Mouse (Mus musculus): ENCODE measurements around the gene Gm4871. TPM values are rescaled to one million over a fixed set of nuclear protein-coding genes. Genes with fewer than 3 reads are reported as not detected.

The Gm4871 gene
- polyA plus RNA-seq, 1 experiment, result not detected

DNA sequence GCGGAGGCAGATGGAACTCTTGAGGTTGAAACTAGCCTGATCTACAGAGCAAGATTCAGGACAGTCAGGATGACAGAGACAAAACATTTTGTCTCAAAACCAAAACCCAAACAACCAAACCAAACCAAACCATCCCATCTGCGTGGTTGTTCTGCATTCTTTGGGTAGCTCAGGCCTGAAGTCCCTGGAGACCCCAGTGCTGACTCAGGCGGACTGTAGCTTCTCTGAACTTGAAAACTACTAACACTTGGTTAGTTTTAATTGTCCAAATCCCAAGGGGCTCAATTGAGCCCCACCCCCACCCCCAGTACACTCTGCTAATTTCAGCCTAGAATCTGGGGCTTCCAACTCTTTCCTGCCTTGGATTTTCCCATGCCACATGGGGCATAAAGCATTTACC, 29.2 kb downstream of the Gm4871 start:
- DNase-seq (ENCODE audit: low read depth, low spot score), result no peak
- 86% methylated on average over 3 of the region's 3 CpGs for WGBS

DNA sequence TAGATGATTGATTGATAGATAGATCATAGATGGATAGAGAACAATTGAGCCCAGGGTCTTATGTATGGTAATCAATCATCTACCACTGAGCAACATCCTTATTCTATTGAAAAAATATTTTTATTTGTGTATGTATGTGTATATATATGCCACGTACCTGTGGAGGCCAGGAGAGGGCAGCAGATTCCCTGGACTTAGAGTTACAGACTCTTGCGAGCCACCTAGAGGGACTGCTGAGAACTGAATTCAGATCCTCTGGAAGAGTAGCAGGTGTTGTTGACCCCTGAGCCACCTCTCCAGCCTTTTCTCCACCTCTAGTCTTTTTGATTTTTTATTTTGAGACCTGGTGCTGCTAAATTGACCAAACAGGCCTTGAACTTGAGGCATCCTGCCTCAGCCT, 34.1 kb downstream of the Gm4871 start:
- 46% methylated on average over 2 of the region's 2 CpGs for whole genome bisulfite sequencing
- no peak for DNase-seq (ENCODE audit: low read depth, low spot score)

DNA sequence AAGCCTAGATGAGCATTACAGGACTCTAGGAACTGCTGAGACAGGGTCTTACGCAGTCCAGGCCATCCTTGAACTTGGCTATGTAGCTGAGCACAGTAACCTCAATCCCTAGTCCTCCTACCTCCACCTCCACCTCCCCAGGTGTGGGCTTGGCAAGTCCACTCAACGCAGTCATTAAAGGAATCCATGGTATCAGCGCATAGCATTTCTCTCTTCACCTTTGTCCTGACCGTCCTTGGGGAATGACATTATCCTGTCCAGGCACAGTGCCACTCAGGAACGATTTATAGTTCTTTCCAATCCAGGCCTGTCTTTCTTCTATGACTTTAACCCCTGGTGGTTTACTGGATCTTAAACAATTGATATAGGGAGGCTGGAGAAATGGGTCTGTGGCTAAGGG, 42.1 kb downstream of the Gm4871 start:
- 41% methylated on average over 5 of the region's 5 CpGs for WGBS
- DNase-seq (ENCODE audit: low read depth, low spot score), result no peak

DNA sequence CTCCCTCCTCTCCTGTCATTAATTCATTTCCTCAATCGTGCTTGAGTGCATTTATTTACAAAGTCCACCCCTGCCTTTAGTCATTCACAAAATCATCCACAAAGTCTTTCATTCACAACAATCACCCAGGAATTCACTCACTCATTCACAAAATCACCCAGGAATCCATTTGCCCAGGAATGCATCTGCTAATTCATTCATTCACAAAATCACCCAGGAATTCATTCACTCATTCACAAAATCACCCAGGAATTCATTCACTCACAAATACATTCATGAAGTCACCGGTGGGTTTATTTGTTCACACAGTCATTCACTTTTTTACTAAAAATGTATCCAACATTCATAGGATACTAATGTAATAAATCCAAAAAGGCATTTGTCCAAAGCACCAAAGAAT, 42.5 kb downstream of the Gm4871 start:
- no peak for DNase-seq (ENCODE audit: low read depth, low spot score)
- WGBS, result 64% methylated on average over 2 of the region's 2 CpGs

DNA sequence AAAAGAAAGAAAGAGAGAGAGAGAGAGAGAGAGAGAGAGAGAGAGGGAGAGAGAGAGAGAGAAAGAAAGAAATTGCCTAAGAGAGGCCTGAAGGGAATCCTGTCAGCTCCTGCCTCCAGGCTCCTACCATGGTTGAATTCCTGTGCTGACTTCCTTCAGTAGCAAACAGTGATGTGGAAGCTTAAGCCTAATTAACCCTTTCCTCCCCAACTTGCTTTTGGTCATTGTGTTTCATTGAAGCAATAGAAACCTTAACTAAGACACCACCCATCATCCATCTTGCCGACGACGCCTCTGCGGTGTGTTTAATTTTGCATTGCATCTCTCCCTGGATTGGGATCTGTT, 43.5 kb downstream of the Gm4871 start:
- 79% methylated on average over 4 of the region's 4 CpGs for WGBS

DNA sequence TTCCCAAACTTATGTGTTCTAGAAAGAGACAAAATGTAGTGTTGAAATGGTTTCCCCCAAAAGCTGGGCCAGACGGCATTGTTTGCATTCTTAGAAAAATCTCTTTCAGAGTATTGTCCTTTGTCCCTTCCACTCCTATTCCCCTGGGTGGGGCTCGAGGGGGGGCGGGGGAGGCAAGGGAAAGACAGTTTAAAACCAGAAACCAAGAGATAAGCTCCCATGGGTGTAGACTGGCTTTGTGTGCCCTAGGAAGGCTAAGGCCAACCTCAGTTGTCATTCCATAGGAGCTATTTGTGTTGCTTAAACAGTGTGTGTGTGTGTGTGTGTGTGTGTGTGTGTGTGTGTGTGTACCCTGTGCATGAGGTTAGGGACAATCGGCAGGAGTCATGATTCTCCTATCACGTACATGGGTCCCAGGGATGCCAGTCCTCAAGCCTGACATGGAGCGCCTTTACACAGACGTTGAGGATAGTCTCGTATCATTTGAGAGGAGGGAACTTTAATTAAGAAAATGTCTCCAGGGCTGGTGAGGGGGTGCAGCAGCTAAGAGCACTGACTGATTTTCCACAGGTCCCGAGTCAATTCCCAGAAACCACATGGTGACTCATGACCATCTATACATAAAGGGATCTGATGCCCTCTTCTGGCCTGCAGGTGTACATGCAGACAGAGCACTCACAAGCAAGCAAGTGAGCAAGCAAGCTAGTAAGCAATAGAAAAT, 44.1 kb downstream of the Gm4871 start:
- DNase-seq (ENCODE audit: low read depth, low spot score), result no peak
- 29% methylated on average over 9 of the region's 9 CpGs for WGBS

More for the DNA sequence above, 43.5 kb downstream of the Gm4871 start:
- no peak for DNase-seq (ENCODE audit: low read depth, low spot score)

DNA sequence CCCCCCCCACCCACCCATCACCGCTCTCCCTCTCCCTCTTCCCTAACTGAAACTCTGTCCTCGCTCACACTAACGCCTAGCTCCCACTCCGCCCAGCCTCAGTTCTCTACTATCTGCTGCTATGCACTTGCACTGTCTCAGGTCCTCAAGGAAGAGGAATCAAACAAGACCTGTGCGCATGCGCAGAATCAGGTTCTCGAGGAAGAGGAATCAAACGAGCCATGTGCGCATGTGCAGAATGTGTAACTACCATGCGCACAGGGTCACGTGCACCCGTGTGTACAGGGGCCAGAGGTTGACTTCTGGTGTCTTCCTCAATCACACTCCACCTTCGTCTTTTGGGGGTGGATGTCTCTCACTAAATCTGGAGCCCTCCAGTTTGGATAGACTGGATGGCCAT, 45.0 kb downstream of the Gm4871 start:
- WGBS, result 87% methylated on average over 13 of the region's 13 CpGs
- no peak for DNase-seq (ENCODE audit: low read depth, low spot score)

DNA sequence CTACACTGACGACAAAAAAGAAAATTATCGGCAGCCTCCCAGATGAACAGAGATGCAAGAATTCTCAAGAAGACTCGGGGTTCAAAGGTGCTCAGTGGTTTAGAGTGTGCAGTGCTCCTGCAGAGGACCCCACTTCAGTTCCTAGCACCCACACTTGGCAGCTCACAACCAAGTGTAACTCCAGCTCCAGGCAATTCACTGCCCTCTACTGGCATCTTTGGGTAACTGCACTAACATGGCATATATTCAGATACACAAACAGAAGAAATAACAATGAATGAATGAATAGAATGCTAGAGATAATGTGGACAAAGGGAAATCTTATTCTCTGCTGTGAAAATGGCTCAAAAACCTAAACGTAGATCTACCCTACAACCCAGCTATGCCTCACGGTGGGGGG, 47.7 kb downstream of the Gm4871 start:
- no peak for DNase-seq (ENCODE audit: low read depth, low spot score)
- WGBS, result 95% methylated on average over 5 of the region's 5 CpGs

DNA sequence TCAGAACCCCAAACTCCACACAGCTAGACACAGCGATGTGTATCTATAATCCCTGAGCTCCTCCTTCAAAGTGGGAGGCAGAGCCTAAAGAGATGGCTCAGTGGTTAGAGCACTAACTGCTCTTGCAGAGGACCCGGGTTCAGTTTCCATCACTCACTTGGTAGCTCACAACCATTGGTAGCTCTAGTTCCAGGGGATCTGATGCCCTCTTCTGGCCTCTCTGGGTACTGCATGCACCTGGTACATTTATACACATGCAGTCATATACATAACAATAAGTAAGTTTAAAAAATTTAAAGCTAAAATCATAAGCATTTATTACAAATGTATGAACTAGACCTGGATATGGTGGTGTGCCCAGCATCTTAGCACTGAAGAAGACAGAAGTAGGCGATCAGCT, 49.3 kb downstream of the Gm4871 start:
- 95% methylated on average over 3 of the region's 3 CpGs for WGBS
- DNase-seq (ENCODE audit: low read depth, low spot score), result no peak

Other genes with a start within 250 kb of the Gm4871 start
- 11.6 and 15.9 TPM in 2 replicates for gene Smurf1, start 66.9 kb downstream of the Gm4871 start, polyA plus RNA-seq (2012; rRNA removed)
- not detected in 2 replicates for gene 1700018F24Rik, start 10.2 kb upstream of the Gm4871 start, polyA plus RNA-seq (2012; rRNA removed)
- gene Arpc1a, start 51.1 kb upstream of the Gm4871 start, polyA plus RNA-seq (2012; rRNA removed), result 146 and 160 TPM in 2 replicates
- gene Kpna7, start 51.3 kb upstream of the Gm4871 start, polyA plus RNA-seq (2012; rRNA removed), result not detected in 2 replicates
- gene Arpc1b, start 81.5 kb upstream of the Gm4871 start, polyA plus RNA-seq (2012; rRNA removed), result 768 and 891 TPM in 2 replicates
- 25.6 and 26.0 TPM in 2 replicates for gene Pdap1, start 107.5 kb upstream of the Gm4871 start, polyA plus RNA-seq (2012; rRNA removed)
- gene Bud31, start 107.6 kb upstream of the Gm4871 start, polyA plus RNA-seq (2012; rRNA removed), result 70.3 and 82.2 TPM in 2 replicates
- gene Ptcd1, start 134.4 kb upstream of the Gm4871 start, polyA plus RNA-seq (2012; rRNA removed), result 10.3 and 15.8 TPM in 2 replicates
- gene Cpsf4, start 134.5 kb upstream of the Gm4871 start, polyA plus RNA-seq (2012; rRNA removed), result 34.0 and 34.6 TPM in 2 replicates
- 335 and 350 TPM in 2 replicates for gene Atp5j2, start 159.3 kb upstream of the Gm4871 start, polyA plus RNA-seq (2012; rRNA removed)
- gene Zkscan14, start 169.1 kb upstream of the Gm4871 start, polyA plus RNA-seq (2012; rRNA removed), result 4.7 and 5.7 TPM in 2 replicates
- 3.8 and 4.9 TPM in 2 replicates for gene Zkscan5, start 171.8 kb upstream of the Gm4871 start, polyA plus RNA-seq (2012; rRNA removed)
- gene Zfp655, start 199.0 kb upstream of the Gm4871 start, polyA plus RNA-seq (2012; rRNA removed), result 14.2 and 16.0 TPM in 2 replicates
- 8.2 and 15.0 TPM in 2 replicates for gene Zscan25, start 247.7 kb upstream of the Gm4871 start, polyA plus RNA-seq (2012; rRNA removed)

All from large intestine, adult 2 months (tissue).